Mouse (Mus musculus) limb, embryonic 11.5 days (tissue): ENCODE measurements around the gene Camk1g. TPM values are rescaled to one million over a fixed set of nuclear protein-coding genes. Genes with fewer than 3 reads are reported as not detected.

Source experiments
- ATAC-seq: fragments of 200-750 bp; cut with Nextera tagmentation; 2 replicates; pipeline ENCODE4 v1.8.0; 2017; ENCODE audit warnings: low read depth; ENCODE audit not compliant: insufficient number of reproducible peaks, low FRiP score, low TSS enrichment
- DNase-seq: peaks from one replicate; pipeline ENCODE4 v3.0.0-alpha.2; 2015; ENCODE audit warnings: low spot score
- H3K27ac ChIP-seq: fragments of 300-500 bp; sonication (generic); replicated peaks from 2 replicates; pipeline ENCODE4 v1.5.1; 2014; ENCODE audit warnings: low read depth, mild to moderate bottlenecking, low read length
- H3K27me3 ChIP-seq: fragments of 300-500 bp; sonication (generic); 2 replicates; pipeline ENCODE4 v1.6.1; 2014; ENCODE audit warnings: mild to moderate bottlenecking, low read length, mixed read lengths; ENCODE audit not compliant: control insufficient read depth, insufficient read depth
- H3K36me3 ChIP-seq: fragments of 300-500 bp; sonication (generic); 2 replicates; pipeline ENCODE4 v1.6.1; 2014; ENCODE audit warnings: mild to moderate bottlenecking, low read length, moderate library complexity, mixed read lengths; ENCODE audit not compliant: control insufficient read depth, insufficient read depth
- H3K4me1 ChIP-seq: fragments of 300-500 bp; sonication (generic); 2 replicates; pipeline ENCODE4 v1.6.1; 2014; ENCODE audit warnings: low read length, mixed read lengths; ENCODE audit not compliant: control insufficient read depth, insufficient read depth
- H3K4me2 ChIP-seq: fragments of 300-500 bp; sonication (generic); 2 replicates; pipeline ENCODE4 v1.6.1; 2014; ENCODE audit warnings: low read depth, mild to moderate bottlenecking, moderate library complexity; ENCODE audit not compliant: severe bottlenecking
- H3K4me3 ChIP-seq: fragments of 300-500 bp; sonication (generic); 2 replicates; pipeline ENCODE4 v1.5.1; 2014; ENCODE audit warnings: low read depth, low read length
- H3K9ac ChIP-seq: fragments of 300-500 bp; sonication (generic); 2 replicates; pipeline ENCODE4 v1.6.1; 2014; ENCODE audit warnings: mild to moderate bottlenecking, low read length
- H3K9me3 ChIP-seq: fragments of 300-500 bp; sonication (generic); 2 replicates; pipeline ENCODE4 v1.6.1; 2016; ENCODE audit warnings: low read length; ENCODE audit not compliant: control insufficient read depth
- WGBS: fragments of 180-500 bp; shearing (Covaris S2); extraction: QIAGEN DNeasy Blood & Tissue Kit; methylation state at CpG from one replicate; pipeline ENCODE4 v1.1.7; 2014; 5-methylcytosine and 5-hydroxymethylcytosine counted together
- polyA plus RNA-seq: library from polyadenylated mRNA; unstranded; fragments of >200 nt; fragmentation: Nextera tagmentation; extraction: Ambion mirVana; gene quantifications from 2 replicates; pipeline ENCODE4 v1.2.1, GENCODE M21; 2014

Camk1g gene
- polyA plus RNA-seq, 1 experiment from 2014 or later, result 17.1 TPM

- peak overlapping the region; percentile 59 for H3K4me2 ChIP-seq
- H3K4me1 ChIP-seq, result no peaks in the 10 kb centered on the region; the same call in 1 of the 2 replicates
- H3K36me3 ChIP-seq, result no peaks in the 10 kb centered on the region
- H3K27me3 ChIP-seq, result no peaks in the 10 kb centered on the region
- DNase-seq (peak; percentile 81), ATAC-seq (peak; percentile 57)
- no peaks in the 10 kb centered on the region for H3K9me3 ChIP-seq
- peak overlapping the region; percentile 28; the same call in 1 of the 2 replicates for H3K9ac ChIP-seq
- H3K27ac ChIP-seq, result no peak overlapping the region
- WGBS, result 6% methylated on average over 8 of the region's 8 CpGs
- H3K4me3 ChIP-seq, result peak overlapping the region; percentile 26; the same call in 1 of the 2 replicates
Measured at GRCm38 (mm10) chr1:193382841-193383462, 12.9 kb upstream of the Camk1g start.

DNA sequence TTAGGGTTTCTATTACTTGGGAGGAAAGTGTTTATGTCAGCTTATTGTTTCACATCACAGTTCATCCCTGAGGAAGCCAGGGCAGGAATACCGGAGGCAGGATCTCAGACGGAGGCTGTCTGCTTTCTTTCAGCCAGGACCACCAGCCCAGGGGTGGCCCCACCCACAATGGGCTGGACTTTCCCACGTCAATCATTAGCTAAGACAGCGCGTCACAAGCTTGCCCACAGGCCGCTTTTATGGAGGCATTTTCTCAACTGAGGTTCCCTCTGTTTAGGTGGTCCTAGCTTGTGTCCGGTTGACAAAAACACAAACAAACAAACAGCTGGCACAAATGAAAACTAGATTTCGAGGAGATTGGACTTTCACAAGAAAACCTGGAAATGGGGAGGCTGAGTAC is 12.3 kb upstream of the Camk1g start:
- DNase-seq, result peak; percentile 84
- 2% methylated on average over 8 of the region's 8 CpGs for WGBS
- H3K4me3 ChIP-seq, result peak overlapping the region; percentile 26; the same call in 1 of the 2 replicates
- peak overlapping the region; percentile 59 for H3K4me2 ChIP-seq
- H3K27ac ChIP-seq, result 0 out of 2 replicates have a peak overlapping the region, but pooled peaks have one; percentile 16
- H3K9me3 ChIP-seq, result no peaks in the 10 kb centered on the region
- peak overlapping the region; percentile 28; the same call in 1 of the 2 replicates for H3K9ac ChIP-seq
- no peaks in the 10 kb centered on the region for H3K36me3 ChIP-seq
- peak; percentile 78 for ATAC-seq
- no peaks in the 10 kb centered on the region for H3K27me3 ChIP-seq
- no peaks in the 10 kb centered on the region; the same call in 1 of the 2 replicates for H3K4me1 ChIP-seq

DNA sequence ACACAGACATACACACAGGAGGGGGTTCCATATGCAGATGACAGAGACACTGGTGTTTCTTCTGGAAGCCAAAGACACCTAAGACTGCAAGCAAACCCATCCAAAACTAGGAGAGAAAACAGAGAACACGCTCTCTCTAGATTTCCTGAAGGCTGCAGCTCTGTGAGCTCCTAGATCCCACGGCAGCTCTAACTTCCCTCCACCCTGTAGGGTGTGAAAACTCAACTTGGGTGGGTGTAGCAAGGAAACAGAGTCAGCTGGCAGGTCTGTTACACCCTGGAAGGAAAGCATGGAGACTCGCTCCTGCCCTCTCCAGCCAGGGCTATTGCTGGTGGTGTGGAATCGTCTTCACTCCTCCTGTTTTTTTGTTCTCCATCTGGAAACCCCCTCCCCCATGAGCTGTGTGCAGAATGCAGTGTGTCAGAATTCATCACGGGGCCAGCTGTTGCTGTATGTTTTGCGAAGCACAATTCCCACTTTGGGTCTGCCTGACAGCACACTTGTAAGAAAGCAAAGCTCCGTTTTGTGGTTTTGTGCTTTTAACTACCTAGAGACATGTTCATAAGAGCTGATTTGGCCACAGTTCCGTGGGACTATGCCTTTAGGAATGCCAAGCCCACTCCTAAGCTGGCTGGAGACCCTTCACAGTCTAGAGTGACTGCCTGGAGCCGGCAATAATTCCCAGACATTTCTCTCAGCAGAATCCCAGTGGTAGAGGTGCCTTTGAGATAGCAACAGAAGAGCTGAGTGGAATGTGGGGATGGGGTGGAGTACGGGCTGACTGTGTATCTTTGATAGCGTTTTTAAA is 11.7 kb upstream of the Camk1g start:
- DNase-seq (peak; percentile 41), ATAC-seq (peak; percentile 51; the same call in 1 of the 2 replicates)
- Histone ChIP-seq H3K9ac (peak overlapping the region; percentile 8; the same call in 1 of the 2 replicates), H3K4me1 (no peaks in the 10 kb centered on the region; the same call in 1 of the 2 replicates), H3K27me3 (no peaks in the 10 kb centered on the region), H3K9me3 (no peaks in the 10 kb centered on the region), H3K27ac (peak overlapping the region; percentile 16; the same call in 1 of the 2 replicates), H3K4me3 (peak overlapping the region; percentile 26; the same call in 1 of the 2 replicates), H3K4me2 (peak overlapping the region; percentile 59), H3K36me3 (no peaks in the 10 kb centered on the region)
- 32% methylated on average over 11 of the region's 11 CpGs for WGBS

DNA sequence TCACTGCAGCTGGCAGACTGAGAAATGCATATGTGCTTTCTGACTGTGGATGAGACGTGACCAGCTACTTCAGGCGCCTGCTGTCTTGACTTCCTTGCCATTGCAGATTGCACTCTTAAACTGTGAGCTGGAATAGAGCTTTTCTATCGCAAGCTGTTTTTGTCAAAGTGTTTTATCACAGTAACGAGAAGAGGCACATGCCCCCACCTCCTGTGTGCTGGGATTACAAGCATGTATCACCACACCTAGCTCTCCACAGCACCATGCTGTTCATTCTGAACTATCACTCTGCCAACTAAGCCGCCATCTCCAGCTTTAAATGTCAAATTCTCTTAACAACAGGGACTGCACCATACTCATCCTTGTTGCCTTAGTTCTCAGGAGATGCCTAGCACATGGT is 10.8 kb upstream of the Camk1g start:
- DNase-seq, result no peak
- Histone ChIP-seq H3K9ac (no peak overlapping the region), H3K36me3 (no peaks in the 10 kb centered on the region), H3K27ac (no peak overlapping the region), H3K9me3 (no peaks in the 10 kb centered on the region), H3K4me2 (no peak overlapping the region), H3K4me1 (no peaks in the 10 kb centered on the region; the same call in 1 of the 2 replicates), H3K4me3 (no peak overlapping the region), H3K27me3 (no peaks in the 10 kb centered on the region)
- WGBS, result 79% methylated on average over 5 of the region's 5 CpGs
- ATAC-seq, result no peak

DNA sequence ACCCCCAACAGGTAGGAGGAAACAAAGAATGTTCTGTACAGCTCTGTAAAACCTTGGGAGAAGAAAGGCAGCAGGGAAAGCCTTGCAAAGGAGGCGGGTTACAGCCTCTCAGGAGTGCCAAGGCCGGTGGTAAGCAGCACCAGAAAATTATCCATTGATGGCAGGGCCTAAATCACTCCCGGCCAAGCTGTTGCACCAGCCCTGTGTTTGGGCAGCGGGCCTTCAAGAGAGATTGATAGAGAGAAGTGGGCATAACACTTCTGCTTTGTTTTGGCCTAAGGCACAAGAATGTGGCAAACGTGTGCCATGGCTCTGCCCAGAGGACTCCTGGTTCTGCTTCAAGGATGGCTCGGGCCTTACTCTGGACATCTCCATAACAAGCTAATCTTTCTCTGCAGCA is 9.5 kb upstream of the Camk1g start:
- Histone ChIP-seq H3K27me3 (no peaks in the 10 kb centered on the region), H3K9me3 (no peaks in the 10 kb centered on the region), H3K36me3 (no peaks in the 10 kb centered on the region), H3K9ac (no peak overlapping the region), H3K4me1 (no peaks in the 10 kb centered on the region; the same call in 1 of the 2 replicates), H3K27ac (no peak overlapping the region), H3K4me3 (no peak overlapping the region), H3K4me2 (no peak overlapping the region)
- ATAC-seq (no peak), DNase-seq (no peak)
- 80% methylated on average over 6 of the region's 6 CpGs for WGBS

DNA sequence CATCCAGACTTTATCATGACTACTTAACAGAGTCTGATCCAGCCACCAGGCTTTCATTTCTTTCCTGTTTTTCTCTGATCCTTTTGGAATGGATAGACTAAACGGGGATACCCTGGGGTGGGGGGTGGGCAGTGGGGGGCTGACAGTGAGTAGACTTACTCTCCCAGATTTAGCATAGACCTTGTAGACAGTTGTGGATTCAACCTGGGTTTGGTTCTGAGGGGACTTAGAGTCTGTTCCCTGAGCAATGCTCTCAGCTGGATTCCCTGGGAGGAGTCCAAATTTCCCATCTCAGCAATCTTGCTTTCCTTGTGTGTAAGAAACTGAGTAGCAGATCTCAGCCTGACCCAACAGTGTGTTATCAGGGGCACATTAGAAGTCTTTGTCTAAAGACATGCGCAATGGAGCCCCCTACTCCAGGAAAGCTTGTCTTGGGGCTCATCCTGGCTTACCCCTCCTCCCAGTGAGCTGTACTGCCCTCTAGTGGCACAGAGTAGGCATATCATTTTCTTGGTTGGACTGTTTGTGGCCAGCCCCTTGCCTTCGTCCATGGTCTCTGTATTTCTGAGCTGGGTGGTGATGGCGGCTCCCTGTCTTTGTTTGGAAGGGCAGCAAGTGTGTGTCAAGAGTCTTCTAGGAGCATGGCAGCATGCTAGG is 6.5 kb upstream of the Camk1g start:
- Histone ChIP-seq H3K27me3 (no peaks in the 10 kb centered on the region), H3K27ac (no peak overlapping the region), H3K36me3 (no peaks in the 10 kb centered on the region), H3K9me3 (no peaks in the 10 kb centered on the region), H3K4me1 (no peaks in the 10 kb centered on the region; the same call in 1 of the 2 replicates), H3K4me3 (no peak overlapping the region), H3K4me2 (no peak overlapping the region), H3K9ac (no peak overlapping the region)
- ATAC-seq (no peak), DNase-seq (peak; percentile 71)
- 36% methylated on average over 4 of the region's 4 CpGs for whole genome bisulfite sequencing

DNA sequence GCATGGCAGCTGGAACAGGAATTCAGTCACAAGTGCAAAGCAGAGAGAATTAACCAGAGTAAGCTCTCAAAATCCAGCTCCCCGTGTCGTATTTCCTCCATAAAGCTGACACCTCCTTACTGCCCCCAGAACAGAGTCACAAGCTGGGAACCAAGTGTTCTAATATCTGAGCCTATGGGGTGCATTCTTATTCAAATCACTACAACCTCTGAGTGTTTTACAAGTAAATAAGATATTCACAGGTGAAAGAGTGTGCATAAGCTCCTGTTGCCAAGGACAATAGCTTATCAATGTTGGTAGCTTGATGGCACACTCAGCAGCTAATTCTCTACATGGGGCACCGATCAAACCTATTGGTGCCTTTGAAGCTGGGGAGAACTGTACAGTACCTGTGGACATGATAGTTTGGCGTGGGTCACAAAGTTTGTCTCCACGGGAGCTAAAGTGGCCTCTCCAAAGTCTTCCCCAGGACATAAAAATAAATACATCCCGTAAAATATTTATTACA is 3.9 kb upstream of the Camk1g start:
- ATAC-seq (no peak), DNase-seq (no peak)

GRCm38 (mm10) chr1:193369091-193369490 is 1.0 kb downstream of the Camk1g start:
- 60% methylated on average over 8 of the region's 8 CpGs for WGBS
- Histone ChIP-seq H3K9ac (peak overlapping the region; percentile 53; the same call in 1 of the 2 replicates), H3K4me1 (peaks cover 4% of the 10 kb centered on the region), H3K27ac (no peak overlapping the region), H3K36me3 (no peaks in the 10 kb centered on the region), H3K27me3 (no peaks in the 10 kb centered on the region), H3K9me3 (no peaks in the 10 kb centered on the region), H3K4me2 (peak overlapping the region; percentile 49), H3K4me3 (peak overlapping the region; percentile 32; the same call in 1 of the 2 replicates)
- no peak for DNase-seq
- ATAC-seq, result no peak

More for the DNA sequence above, 3.9 kb upstream of the Camk1g start:
- H3K4me2 ChIP-seq, result no peak overlapping the region
- H3K9me3 ChIP-seq, result no peaks in the 10 kb centered on the region
- WGBS, result 67% methylated on average over 6 of the region's 6 CpGs
- H3K4me1 ChIP-seq, result no peaks in the 10 kb centered on the region; the same call in 1 of the 2 replicates
- H3K27me3 ChIP-seq, result no peaks in the 10 kb centered on the region
- H3K27ac ChIP-seq, result no peak overlapping the region
- no peak overlapping the region for H3K4me3 ChIP-seq
- H3K36me3 ChIP-seq, result no peaks in the 10 kb centered on the region
- H3K9ac ChIP-seq, result no peak overlapping the region
